Mouse (Mus musculus) hindlimb bud, embryonic 11.5 days (tissue): ENCODE data around the gene Oxct2a.
"Not testable (repeated sequence)": the region's sequence is repeated elsewhere in the genome, so short reads cannot be mapped to it uniquely, and the experiment has no call there.

Experiments
- DNase-seq: peaks from one replicate; pipeline ENCODE4 v3.0.0-alpha.2; 2012; ENCODE audit warnings: low read depth, low spot score; ENCODE audit errors: extremely low spot score

The Oxct2a gene

GRCm38 (mm10) chr4:123323534-123323933 lies at the start of gene Oxct2a:
Gene Oxct2a, minus strand, starts transcription at chr4:123323634.
- DNase-seq: no peak

GRCm38 (mm10) chr4:123363555-123363954 lies 40.1 kb upstream of the Oxct2a start:
- no peak for DNase-seq

- DNase-seq: no peak
Observed at GRCm38 (mm10) chr4:123360771-123361170, 37.3 kb upstream of the Oxct2a start.

- no peak for DNase-seq
Observed at GRCm38 (mm10) chr4:123358613-123359012, 35.2 kb upstream of the Oxct2a start.

DNA sequence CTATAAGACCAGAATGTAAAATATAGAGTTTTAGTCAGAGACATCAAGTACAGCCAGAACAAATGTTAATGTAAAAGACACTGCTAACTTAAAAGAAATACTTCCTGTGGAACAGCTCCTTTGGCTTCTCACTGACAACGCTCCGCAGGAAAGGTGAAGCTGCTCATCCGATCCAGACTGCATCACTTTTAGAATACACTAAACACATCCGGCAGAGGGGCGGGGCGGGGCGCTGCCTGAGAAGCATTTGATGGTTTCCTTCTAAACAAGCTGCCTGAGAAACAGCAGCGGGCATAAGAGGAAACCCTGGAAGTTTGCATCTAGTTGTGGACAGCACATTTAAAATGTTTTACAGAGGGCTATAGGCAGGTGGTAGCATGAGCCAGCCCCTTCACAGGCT lies 32.5 kb upstream of the Oxct2a start:
- no peak for DNase-seq

- DNase-seq: no peak
Observed at GRCm38 (mm10) chr4:123353271-123353877, 29.9 kb upstream of the Oxct2a start.

DNA sequence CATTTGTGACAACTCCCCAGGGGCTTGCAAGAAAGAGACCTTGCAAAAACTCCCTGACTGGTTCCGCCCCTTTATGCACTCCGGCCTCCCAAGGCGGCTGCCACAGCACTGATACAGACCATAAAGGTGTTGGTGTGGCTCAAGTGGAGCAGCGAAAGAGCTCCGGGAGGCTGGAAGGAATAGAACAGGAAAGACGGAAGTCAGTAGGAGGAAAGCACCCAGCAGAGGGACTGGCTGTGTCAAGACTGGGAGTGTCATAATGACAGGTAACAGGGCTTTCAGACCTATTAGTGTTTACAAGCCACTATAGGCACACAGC lies 20.0 kb upstream of the Oxct2a start:
- DNase-seq: no peak

- DNase-seq: no peak
Observed at GRCm38 (mm10) chr4:123342642-123343470, 19.4 kb upstream of the Oxct2a start, which contains the start of gene Bmp8a. Gene Bmp8a, minus strand, starts transcription at chr4:123343252.

DNA sequence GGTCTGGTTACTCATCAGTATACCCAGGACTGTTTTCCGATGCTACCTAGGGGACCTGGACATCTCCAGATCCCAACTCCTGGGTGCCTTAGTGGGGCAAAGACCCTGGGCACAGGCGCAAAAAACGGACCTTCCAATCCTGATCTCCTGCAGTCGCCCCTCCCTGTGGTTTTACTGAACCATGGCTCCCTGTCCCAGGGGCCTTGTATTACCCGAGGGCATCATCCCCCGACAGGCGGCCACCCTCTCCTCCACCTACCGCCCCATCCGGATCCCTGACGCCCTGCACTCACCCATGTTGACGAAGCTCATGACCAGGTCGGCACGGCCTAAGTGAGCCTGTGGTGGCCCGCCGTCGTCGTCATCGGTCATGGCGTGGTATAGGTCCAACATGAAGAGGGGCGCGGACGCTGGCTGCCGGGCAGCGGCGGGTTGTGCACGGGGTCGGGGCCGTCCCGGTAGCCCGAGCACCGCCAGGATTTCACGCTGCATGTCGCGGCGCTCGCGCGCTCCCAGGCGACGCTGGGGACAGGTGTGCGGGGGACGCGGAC lies 18.7 kb upstream of the Oxct2a start:
- no peak for DNase-seq

DNA sequence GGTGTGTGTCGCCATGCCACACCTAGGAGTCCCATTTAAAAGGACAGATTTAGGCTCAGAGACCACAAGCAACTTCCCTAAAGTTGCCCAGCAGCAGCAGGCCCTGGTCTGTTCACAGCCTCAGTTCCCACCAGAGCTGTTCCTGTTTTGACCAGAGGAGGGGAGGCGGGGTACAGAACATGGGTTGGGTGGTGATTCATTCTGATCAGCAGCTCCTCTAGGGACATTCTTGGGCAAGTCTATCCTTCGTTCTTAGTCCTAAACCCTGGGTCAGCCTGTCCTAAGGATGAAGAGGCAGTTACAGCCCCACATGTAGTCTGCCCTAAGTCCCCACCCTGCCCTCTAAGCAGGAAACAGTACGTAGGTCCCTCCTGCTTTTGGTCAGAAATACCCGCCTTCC lies 16.8 kb upstream of the Oxct2a start:
- DNase-seq: no peak

- DNase-seq: no peak
Observed at GRCm38 (mm10) chr4:123337693-123338092, 14.3 kb upstream of the Oxct2a start.

DNA sequence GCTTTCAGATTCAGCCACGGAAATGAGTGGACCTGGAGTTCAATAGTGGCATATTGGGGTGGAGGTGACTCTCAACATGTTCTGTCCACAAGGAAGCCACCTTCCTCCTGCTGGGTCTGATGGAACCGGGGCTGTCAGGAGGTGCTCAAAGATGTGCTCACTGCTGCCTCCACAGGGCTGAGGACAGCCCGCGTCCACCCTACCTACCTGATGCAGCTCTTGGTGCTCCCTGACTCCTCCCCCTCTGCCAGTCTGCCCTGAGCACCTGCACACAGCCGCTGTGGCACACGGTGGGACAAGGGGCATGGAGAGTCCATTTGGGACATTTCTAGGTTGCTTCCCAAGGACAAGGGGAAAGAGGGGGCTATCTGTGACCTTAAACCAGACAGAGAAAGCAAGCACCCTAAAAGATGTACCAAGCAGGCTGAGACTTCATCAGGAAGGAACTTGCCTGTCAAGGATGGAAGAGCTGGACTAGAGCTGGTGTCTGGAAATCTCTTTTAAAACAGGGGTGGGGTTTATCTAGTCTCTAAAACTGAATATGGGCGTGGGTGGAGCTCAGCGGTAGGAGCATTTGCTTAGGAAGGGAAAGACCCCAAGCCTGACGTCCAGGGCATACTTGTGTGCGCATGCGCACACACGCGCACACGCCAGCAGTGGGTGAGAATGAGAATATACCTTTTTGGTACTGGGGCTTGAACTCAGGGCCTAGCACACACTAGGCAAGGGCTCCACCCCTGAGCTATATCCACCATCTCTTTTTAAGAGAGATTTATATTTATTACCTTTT lies 12.6 kb upstream of the Oxct2a start:
- DNase-seq: no peak

DNA sequence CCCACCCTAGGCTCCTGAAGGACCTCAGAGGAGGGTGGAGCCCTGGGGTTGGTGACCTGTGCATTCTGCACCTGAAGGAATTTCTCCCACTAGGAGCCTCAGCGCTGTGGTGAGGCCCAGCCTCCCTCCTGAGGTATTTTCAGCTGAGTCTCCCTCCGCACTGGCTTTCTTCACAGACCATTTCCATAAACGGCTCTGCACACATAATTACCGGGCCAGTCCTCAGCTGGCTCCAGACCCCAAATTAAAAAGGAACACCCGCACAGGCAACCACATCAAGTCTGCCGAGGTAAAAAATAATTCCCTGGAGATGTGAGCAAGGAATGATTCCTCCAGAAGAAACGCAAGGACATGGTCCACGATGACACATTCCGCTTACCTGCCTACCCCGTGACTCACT lies 11.8 kb upstream of the Oxct2a start:
- DNase-seq: not testable (repeated sequence)

DNA sequence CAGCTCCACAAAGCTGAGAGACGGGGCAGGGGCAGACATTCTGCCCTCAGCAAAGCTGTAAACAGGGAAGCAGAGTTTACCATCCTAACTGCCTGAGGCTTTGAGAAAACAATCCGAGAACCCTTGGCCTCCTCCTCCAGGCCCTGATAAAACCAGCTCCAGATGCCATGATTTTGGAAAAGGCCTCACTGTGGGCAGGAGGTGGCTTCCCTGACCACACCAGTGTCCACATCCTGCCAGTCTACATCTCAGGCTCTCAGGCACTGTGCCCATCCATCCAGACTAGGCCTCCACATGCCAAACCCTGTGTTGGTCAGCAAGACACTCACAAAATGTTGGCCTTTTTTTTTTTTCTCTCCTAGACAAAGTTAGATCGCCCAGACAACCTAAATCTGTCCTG lies 10.7 kb upstream of the Oxct2a start:
- DNase-seq: no peak

DNA sequence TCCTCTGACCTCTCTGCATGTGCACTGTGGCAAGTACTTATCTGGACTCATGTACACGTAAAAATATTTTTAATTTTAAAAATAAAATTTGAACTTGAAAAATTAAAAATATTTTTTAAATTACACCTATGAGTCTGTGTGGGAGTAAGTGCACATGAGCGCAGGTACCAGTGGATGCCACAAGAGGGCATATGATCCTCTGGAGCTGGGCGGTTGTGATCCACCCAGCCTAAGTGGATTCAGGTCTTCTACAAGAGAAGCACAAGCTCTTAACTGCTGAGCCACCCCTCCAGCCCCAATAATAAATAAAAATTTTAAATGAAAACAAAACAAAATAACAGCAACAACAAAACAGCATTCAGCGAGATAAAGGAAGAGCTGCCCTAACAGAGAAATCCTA lies 9.7 kb upstream of the Oxct2a start:
- no peak for DNase-seq

GRCm38 (mm10) chr4:123331961-123332360 lies 8.5 kb upstream of the Oxct2a start:
- not testable (repeated sequence) for DNase-seq

DNA sequence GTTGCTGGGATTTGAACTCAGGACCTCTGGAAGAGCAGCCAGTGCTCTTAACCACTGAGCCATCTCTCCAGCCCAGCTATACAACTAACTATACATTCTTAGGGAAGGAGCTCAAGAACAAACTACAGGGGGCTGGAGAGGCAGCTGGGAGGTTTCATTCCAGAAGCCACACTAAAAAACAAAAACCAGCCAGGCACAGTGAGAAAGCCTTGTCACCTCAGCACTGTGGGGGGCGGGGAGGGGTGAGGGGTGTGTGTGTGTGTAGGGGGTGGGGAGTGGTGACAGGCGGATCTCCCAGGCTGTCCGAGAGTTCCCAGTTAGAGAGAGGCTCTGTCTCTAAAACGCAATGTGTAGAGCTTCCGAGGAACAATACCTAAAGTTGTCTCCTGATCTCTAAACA lies 7.9 kb upstream of the Oxct2a start:
- no peak for DNase-seq

DNA sequence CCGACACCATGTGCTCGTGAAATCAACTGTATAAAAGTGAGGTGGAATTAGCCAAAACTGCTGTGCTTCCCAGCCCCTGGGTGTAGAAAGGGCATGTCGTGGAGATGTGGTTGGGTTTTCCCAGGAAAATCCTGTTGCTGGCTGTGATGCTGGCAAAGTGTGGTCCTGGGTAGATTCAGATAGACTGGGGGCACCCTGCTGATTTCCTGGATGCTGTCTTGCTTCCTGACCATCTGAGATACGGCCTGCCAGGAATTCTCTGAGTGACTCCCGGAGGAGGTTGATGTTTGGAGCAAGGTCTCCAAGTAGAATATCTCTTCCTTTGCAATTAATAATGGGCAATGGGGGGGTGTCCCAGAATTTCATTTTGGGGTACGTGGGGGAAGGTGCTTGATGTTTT lies 5.5 kb upstream of the Oxct2a start:
- no peak for DNase-seq

GRCm38 (mm10) chr4:123327630-123328029 lies 4.2 kb upstream of the Oxct2a start:
- DNase-seq: no peak

GRCm38 (mm10) chr4:123326087-123326486 lies 2.7 kb upstream of the Oxct2a start:
- DNase-seq: no peak

GRCm38 (mm10) chr4:123322910-123323309 lies 524 bp downstream of the Oxct2a start:
- DNase-seq: not testable (repeated sequence)

DNA sequence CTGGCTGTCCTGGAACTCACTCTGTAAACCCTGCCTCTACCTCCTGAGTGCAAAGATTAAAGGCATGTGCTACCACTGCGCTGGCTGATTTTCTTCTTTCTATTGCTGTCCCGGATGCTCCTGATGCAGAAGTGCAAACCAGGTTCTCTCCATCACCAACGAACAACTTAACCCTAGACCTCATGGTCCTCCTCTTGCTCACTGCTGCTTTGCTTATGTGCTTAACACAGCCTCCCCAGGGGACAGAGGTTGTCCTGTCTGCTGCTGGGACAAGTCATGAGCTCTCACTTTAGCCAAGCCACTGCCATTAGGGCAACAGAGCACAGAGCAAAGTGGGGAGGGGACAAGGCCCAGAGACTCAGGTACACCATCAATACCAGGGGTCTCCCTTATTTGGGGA lies 8.9 kb downstream of the Oxct2a start:
- DNase-seq: no peak
